Mouse (Mus musculus) limb, embryonic 11.5 days (tissue): ENCODE data around the gene Fam83c. TPM values are rescaled to one million over a fixed set of nuclear protein-coding genes. Genes with fewer than 3 reads are reported as not detected.

ENCODE experiments used
- ATAC-seq: fragments of 200-750 bp; cut with Nextera tagmentation; 2 replicates; pipeline ENCODE4 v1.8.0; 2017; ENCODE audit warnings: low read depth; ENCODE audit not compliant: insufficient number of reproducible peaks, low FRiP score, low TSS enrichment
- DNase-seq: peaks from one replicate; pipeline ENCODE4 v3.0.0-alpha.2; 2015; ENCODE audit warnings: low spot score
- H3K27ac ChIP-seq: fragments of 300-500 bp; sonication (generic); replicated peaks from 2 replicates; pipeline ENCODE4 v1.5.1; 2014; ENCODE audit warnings: low read depth, mild to moderate bottlenecking, low read length
- H3K27me3 ChIP-seq: fragments of 300-500 bp; sonication (generic); 2 replicates; pipeline ENCODE4 v1.6.1; 2014; ENCODE audit warnings: mild to moderate bottlenecking, low read length, mixed read lengths; ENCODE audit not compliant: control insufficient read depth, insufficient read depth
- H3K36me3 ChIP-seq: fragments of 300-500 bp; sonication (generic); 2 replicates; pipeline ENCODE4 v1.6.1; 2014; ENCODE audit warnings: mild to moderate bottlenecking, low read length, moderate library complexity, mixed read lengths; ENCODE audit not compliant: control insufficient read depth, insufficient read depth
- H3K4me1 ChIP-seq: fragments of 300-500 bp; sonication (generic); 2 replicates; pipeline ENCODE4 v1.6.1; 2014; ENCODE audit warnings: low read length, mixed read lengths; ENCODE audit not compliant: control insufficient read depth, insufficient read depth
- H3K4me2 ChIP-seq: fragments of 300-500 bp; sonication (generic); 2 replicates; pipeline ENCODE4 v1.6.1; 2014; ENCODE audit warnings: low read depth, mild to moderate bottlenecking, moderate library complexity; ENCODE audit not compliant: severe bottlenecking
- H3K4me3 ChIP-seq: fragments of 300-500 bp; sonication (generic); 2 replicates; pipeline ENCODE4 v1.5.1; 2014; ENCODE audit warnings: low read depth, low read length
- H3K9ac ChIP-seq: fragments of 300-500 bp; sonication (generic); 2 replicates; pipeline ENCODE4 v1.6.1; 2014; ENCODE audit warnings: mild to moderate bottlenecking, low read length
- H3K9me3 ChIP-seq: fragments of 300-500 bp; sonication (generic); 2 replicates; pipeline ENCODE4 v1.6.1; 2016; ENCODE audit warnings: low read length; ENCODE audit not compliant: control insufficient read depth
- WGBS: fragments of 180-500 bp; shearing (Covaris S2); extraction: QIAGEN DNeasy Blood & Tissue Kit; methylation state at CpG from one replicate; pipeline ENCODE4 v1.1.7; 2014; 5-methylcytosine and 5-hydroxymethylcytosine counted together
- polyA plus RNA-seq: library from polyadenylated mRNA; unstranded; fragments of >200 nt; fragmentation: Nextera tagmentation; extraction: Ambion mirVana; gene quantifications from 2 replicates; pipeline ENCODE4 v1.2.1, GENCODE M21; 2014

Fam83c gene
- polyA plus RNA-seq, 1 experiment from 2014 or later, result 0.32 TPM

DNA sequence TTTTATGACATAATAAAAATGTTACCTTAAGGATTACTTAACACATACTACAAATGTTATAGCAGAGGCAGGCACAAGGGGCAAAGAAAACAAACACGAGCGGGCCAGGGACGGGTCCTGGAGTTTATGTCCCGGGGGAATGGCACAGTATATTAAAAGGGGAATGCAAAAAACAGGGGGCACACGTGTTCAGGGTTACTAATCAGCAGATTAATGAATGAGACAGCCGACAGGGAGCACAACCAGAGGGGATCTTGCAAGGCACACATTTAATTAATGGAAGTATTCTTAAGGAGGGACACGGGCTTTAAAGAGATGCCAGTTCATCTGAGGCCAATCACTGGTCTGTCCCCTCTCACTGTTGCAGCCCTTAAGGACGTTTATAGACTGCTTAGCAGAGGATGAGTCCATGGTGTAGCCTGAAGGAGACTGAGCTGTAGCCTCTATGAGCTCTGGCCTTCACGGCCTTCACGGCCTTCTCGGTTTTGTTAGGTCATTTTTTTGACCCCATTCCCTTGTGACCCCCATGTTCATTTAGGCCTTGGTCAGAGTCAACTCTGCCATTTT is 28.7 kb upstream of the Fam83c start:
- Histone ChIP-seq H3K4me2 (peak overlapping the region; percentile 16; the same call in 1 of the 2 replicates), H3K9ac (no peak overlapping the region), H3K9me3 (no peaks in the 10 kb centered on the region), H3K36me3 (no peaks in the 10 kb centered on the region), H3K4me3 (no peak overlapping the region), H3K27ac (no peak overlapping the region), H3K27me3 (no peaks in the 10 kb centered on the region), H3K4me1 (peaks cover 12% of the 10 kb centered on the region)
- peak; percentile 89 for ATAC-seq
- WGBS, result 19% methylated on average over 11 of the region's 11 CpGs
- DNase-seq, result peak; percentile 69

DNA sequence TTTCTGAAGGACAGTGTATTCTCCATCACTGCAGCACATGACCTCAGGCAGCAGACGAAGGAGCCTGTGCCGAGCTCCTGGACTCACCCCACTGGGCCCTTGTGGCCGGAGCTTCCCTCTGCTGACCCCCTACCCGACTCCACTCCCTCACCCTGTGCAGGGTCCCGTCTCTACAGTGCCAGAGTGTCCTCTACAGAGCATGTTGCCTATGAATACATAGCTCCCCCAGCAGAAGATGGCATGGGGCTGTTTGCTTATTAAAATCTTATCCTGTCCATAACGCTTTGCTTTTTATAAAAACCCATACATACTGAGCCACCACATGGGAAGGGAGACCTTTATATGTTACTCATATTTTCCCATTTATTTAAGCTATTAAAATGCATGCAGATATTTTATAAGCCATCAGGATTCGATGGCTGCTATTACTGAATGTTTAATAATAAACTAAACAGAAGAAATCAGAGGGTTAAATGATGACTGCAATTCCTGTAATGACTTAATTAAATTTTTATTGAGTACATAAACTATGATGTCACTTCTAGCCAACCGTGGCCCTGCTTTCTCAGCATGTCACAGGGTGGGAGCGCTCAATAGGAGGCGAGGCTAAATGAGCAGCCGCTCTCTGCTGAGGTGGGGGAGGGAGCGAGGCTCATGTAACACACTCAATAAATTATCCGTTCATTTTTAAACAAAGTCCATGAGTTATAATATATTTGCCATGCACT is 28.1 kb upstream of the Fam83c start:
- peak; percentile 90 for ATAC-seq
- no peak overlapping the region; the same call in 1 of the 2 replicates for H3K27ac ChIP-seq
- WGBS, result 45% methylated on average over 13 of the region's 13 CpGs
- H3K27me3 ChIP-seq, result no peaks in the 10 kb centered on the region
- H3K9me3 ChIP-seq, result no peaks in the 10 kb centered on the region
- peak; percentile 22 for DNase-seq
- peak overlapping the region; percentile 16; the same call in 1 of the 2 replicates for H3K4me2 ChIP-seq
- no peak overlapping the region for H3K4me3 ChIP-seq
- H3K4me1 ChIP-seq, result peaks cover 12% of the 10 kb centered on the region
- H3K9ac ChIP-seq, result no peak overlapping the region
- H3K36me3 ChIP-seq, result 0 out of 2 replicates have a peak, but pooled peaks cover 2% of the 10 kb centered on the region

DNA sequence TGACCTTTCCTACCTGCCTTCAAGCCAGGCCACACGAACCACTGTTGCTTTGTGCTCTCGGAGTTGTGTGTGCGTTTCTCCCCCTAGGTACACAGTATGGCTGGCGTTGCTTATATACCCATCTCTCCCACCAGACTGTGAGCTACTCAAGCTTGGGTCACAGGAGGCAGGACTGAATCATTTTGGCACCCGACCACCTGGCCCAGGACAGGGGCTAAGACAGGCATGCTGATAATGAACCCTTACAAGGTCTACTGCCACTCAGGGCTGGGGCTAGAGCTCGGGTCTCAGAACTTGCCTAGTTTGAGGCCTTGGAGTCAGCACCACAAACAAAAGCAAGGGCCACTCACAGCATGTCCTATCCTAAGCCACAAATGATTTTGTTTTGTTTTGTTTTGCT is 26.9 kb upstream of the Fam83c start:
- no peak overlapping the region for H3K27ac ChIP-seq
- no peak overlapping the region for H3K9ac ChIP-seq
- H3K4me2 ChIP-seq, result no peak overlapping the region
- 0 out of 2 replicates have a peak, but pooled peaks cover 2% of the 10 kb centered on the region for H3K36me3 ChIP-seq
- DNase-seq (no peak), ATAC-seq (no peak)
- no peaks in the 10 kb centered on the region for H3K9me3 ChIP-seq
- H3K27me3 ChIP-seq, result no peaks in the 10 kb centered on the region
- H3K4me1 ChIP-seq, result peaks cover 12% of the 10 kb centered on the region
- no peak overlapping the region for H3K4me3 ChIP-seq
- WGBS, result 88% methylated on average over 6 of the region's 6 CpGs

DNA sequence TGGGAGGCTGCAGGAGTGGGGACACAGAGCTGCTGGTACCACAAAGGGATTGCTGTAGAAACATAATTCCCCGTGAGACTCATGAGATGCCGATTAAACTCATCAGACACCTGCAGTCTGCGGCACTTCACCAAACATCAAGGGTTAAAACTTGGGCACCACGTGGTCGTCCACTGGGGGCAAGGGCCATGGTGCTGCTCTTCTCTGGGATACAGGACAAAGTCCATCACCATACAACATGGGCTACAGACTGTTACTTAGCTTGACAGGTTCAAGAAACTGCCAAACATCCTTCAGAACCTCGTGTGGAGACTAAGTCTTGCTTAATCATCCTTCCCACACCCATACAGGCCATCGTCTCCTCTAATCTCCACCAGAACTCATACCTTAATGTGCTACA is 25.4 kb upstream of the Fam83c start:
- Histone ChIP-seq H3K9me3 (no peaks in the 10 kb centered on the region), H3K27ac (no peak overlapping the region), H3K27me3 (no peaks in the 10 kb centered on the region), H3K4me2 (no peak overlapping the region), H3K36me3 (0 out of 2 replicates have a peak, but pooled peaks cover 2% of the 10 kb centered on the region), H3K4me1 (peaks cover 12% of the 10 kb centered on the region), H3K4me3 (no peak overlapping the region), H3K9ac (no peak overlapping the region)
- DNase-seq (no peak), ATAC-seq (no peak)
- WGBS, result 76% methylated on average over 7 of the region's 7 CpGs

DNA sequence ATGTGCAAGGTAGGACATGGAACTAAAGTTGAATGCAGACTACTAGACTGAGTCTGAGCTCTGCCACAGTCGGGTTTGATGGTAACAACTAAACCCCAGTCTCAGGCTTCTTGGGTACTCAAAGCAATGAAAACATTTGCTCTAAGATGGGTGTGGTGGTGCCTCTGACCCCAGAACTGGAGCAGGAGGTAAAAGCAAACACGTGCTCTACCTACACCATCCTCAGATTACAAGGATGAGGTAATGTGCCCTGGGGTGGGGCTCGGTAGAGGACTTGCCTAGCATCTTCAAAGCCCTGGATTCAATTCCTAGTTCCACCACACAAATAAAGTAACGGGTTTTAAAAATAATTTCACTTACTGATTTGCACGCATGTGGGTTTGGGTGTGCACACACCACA is 17.9 kb upstream of the Fam83c start:
- H3K27me3 ChIP-seq, result no peaks in the 10 kb centered on the region
- no peak overlapping the region for H3K9ac ChIP-seq
- no peaks in the 10 kb centered on the region for H3K4me1 ChIP-seq
- no peak overlapping the region for H3K4me3 ChIP-seq
- H3K36me3 ChIP-seq, result peaks cover 6% of the 10 kb centered on the region; the same call in 1 of the 2 replicates
- H3K27ac ChIP-seq, result no peak overlapping the region
- H3K4me2 ChIP-seq, result no peak overlapping the region
- WGBS, result 86% methylated on average over 5 of the region's 5 CpGs
- ATAC-seq (no peak), DNase-seq (no peak)
- no peaks in the 10 kb centered on the region for H3K9me3 ChIP-seq

DNA sequence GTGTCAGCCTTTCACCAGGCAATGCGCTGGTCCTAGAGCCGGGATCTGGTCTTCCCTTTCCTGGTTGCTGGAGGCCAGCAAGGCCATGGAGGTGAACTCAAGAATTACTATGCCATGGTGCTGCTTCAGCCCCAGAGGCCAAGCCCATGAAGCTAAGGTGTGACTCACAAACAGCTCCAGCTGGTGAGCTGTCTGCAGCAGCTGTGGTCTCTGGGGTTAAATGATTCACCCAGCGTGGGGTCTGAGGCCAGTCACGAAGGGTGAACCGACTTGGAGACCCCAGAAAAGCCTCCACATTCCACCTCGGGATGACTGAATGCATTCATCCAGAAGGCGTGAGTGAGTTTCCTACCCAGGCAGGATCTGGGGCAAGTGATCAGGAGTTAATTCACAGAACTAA is 15.5 kb upstream of the Fam83c start:
- H3K4me3 ChIP-seq, result no peak overlapping the region
- 80% methylated on average over 7 of the region's 7 CpGs for WGBS
- no peaks in the 10 kb centered on the region for H3K4me1 ChIP-seq
- no peak overlapping the region for H3K9ac ChIP-seq
- peaks cover 6% of the 10 kb centered on the region; the same call in 1 of the 2 replicates for H3K36me3 ChIP-seq
- H3K4me2 ChIP-seq, result no peak overlapping the region
- H3K27ac ChIP-seq, result no peak overlapping the region
- no peaks in the 10 kb centered on the region for H3K27me3 ChIP-seq
- DNase-seq (no peak), ATAC-seq (no peak)
- H3K9me3 ChIP-seq, result no peaks in the 10 kb centered on the region

DNA sequence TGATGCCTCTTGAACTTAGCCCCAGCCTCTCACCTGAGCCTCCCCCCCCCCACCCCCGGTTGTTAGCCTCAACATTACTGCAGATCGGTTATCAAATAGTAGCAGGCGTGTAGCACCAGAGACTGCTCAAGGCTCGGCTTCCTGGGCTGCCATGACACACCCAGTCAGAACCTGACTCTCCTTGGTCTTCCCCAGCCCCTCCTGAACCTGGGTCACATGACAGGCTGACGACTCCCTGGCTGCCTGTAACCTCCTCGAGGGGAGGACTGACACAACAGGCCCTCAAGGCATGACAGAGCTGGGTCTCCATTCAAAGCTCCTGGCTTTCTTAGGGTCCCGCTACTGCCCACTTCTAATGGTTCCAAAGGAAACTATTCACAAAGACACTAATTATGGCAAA is 14.8 kb upstream of the Fam83c start:
- H3K9ac ChIP-seq, result no peak overlapping the region
- no peak for ATAC-seq
- peaks cover 6% of the 10 kb centered on the region; the same call in 1 of the 2 replicates for H3K36me3 ChIP-seq
- no peaks in the 10 kb centered on the region for H3K4me1 ChIP-seq
- DNase-seq, result no peak
- 68% methylated on average over 7 of the region's 7 CpGs for WGBS
- H3K9me3 ChIP-seq, result no peaks in the 10 kb centered on the region
- H3K4me3 ChIP-seq, result no peak overlapping the region
- H3K27me3 ChIP-seq, result no peaks in the 10 kb centered on the region
- H3K27ac ChIP-seq, result no peak overlapping the region
- no peak overlapping the region for H3K4me2 ChIP-seq

DNA sequence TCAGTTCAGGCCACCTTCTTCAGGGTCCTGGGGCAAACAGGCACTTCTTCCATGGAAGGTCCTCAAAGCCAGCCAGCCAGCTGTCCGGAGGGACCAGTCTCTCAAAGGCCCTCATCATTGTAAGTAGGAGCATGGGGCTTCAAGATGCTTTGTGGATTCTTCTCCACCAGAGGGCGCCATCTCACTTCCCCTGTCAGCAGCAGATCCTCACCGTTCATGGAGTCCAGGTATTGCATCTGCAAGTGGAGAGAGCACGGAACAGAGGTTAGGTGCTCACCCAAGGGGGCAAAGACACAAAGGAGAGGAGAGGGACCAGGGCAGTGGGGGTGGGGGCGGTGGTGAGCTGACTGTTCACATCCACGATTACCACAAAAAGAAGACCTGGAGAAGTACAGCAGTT is 13.6 kb upstream of the Fam83c start:
- Histone ChIP-seq H3K4me2 (no peak overlapping the region), H3K27me3 (no peaks in the 10 kb centered on the region), H3K4me1 (no peaks in the 10 kb centered on the region), H3K4me3 (no peak overlapping the region), H3K36me3 (peaks cover 4% of the 10 kb centered on the region; the same call in 1 of the 2 replicates), H3K9ac (no peak overlapping the region), H3K27ac (no peak overlapping the region), H3K9me3 (no peaks in the 10 kb centered on the region)
- 40% methylated on average over 6 of the region's 6 CpGs for WGBS
- no peak for ATAC-seq
- DNase-seq, result peak; percentile 88
